Mouse (Mus musculus): ENCODE results near the gene Pax1. TPM values are rescaled to one million over a fixed set of nuclear protein-coding genes. Genes with fewer than 3 reads are reported as not detected.

The Pax1 gene
- polyA plus RNA-seq, 1 experiment from 2014 or later, result not detected

- ATAC-seq, result no peak
- Histone ChIP-seq H3K4me3 (ENCODE audit: low read length) (no peak overlapping the region), H3K4me2 (ENCODE audit: low read depth, low read length) (no peak overlapping the region), H3K36me3 (ENCODE audit: control insufficient read depth, insufficient read depth, low read length) (no peaks in the 10 kb centered on the region), H3K4me1 (ENCODE audit: control insufficient read depth, insufficient read depth, low read length) (0 out of 2 replicates have a peak, but pooled peaks cover 3% of the 10 kb centered on the region), H3K9ac (ENCODE audit: low read depth, low read length) (no peak overlapping the region), H3K27me3 (replicated peaks; ENCODE audit: control insufficient read depth, insufficient read depth, low read length) (peaks cover 81% of the 10 kb centered on the region), H3K9me3 (ENCODE audit: control insufficient read depth, low read length) (no peaks in the 10 kb centered on the region), H3K27ac (ENCODE audit: low read length) (no peak overlapping the region)
- 8% methylated on average over 5 of the region's 5 CpGs for WGBS
These were observed 8.4 kb downstream of the Pax1 start for GRCm38 (mm10) chr2:147370091-147370490.

GRCm38 (mm10) chr2:147371289-147371688 is 9.6 kb downstream of the Pax1 start:
- H3K4me3 ChIP-seq (ENCODE audit: low read length), result no peak overlapping the region
- no peak overlapping the region for H3K9ac ChIP-seq (ENCODE audit: low read depth, low read length)
- H3K4me2 ChIP-seq (ENCODE audit: low read depth, low read length), result no peak overlapping the region
- no peaks in the 10 kb centered on the region for H3K36me3 ChIP-seq (ENCODE audit: control insufficient read depth, insufficient read depth, low read length)
- ATAC-seq, result no peak
- H3K9me3 ChIP-seq (ENCODE audit: control insufficient read depth, low read length), result no peaks in the 10 kb centered on the region
- H3K4me1 ChIP-seq (ENCODE audit: control insufficient read depth, insufficient read depth, low read length), result 0 out of 2 replicates have a peak, but pooled peaks cover 3% of the 10 kb centered on the region
- H3K27me3 ChIP-seq (replicated peaks; ENCODE audit: control insufficient read depth, insufficient read depth, low read length), result peaks cover 74% of the 10 kb centered on the region
- no peak overlapping the region for H3K27ac ChIP-seq (ENCODE audit: low read length)

- WGBS, result 2% methylated on average over 4 of the region's 4 CpGs
- Histone ChIP-seq H3K9me3 (ENCODE audit: control insufficient read depth, low read length) (no peaks in the 10 kb centered on the region), H3K9ac (ENCODE audit: low read depth, low read length) (no peak overlapping the region), H3K27ac (ENCODE audit: low read length) (no peak overlapping the region), H3K4me1 (ENCODE audit: control insufficient read depth, insufficient read depth, low read length) (0 out of 2 replicates have a peak, but pooled peaks cover 3% of the 10 kb centered on the region), H3K27me3 (replicated peaks; ENCODE audit: control insufficient read depth, insufficient read depth, low read length) (peaks cover 69% of the 10 kb centered on the region), H3K36me3 (ENCODE audit: control insufficient read depth, insufficient read depth, low read length) (no peaks in the 10 kb centered on the region), H3K4me2 (ENCODE audit: low read depth, low read length) (no peak overlapping the region), H3K4me3 (ENCODE audit: low read length) (no peak overlapping the region)
- ATAC-seq, result no peak
These were observed 10.1 kb downstream of the Pax1 start for GRCm38 (mm10) chr2:147371840-147372239.

GRCm38 (mm10) chr2:147372947-147373666 is 11.4 kb downstream of the Pax1 start:
- no peak overlapping the region for H3K27ac ChIP-seq (ENCODE audit: low read length)
- H3K9me3 ChIP-seq (ENCODE audit: control insufficient read depth, low read length), result no peaks in the 10 kb centered on the region
- peaks cover 65% of the 10 kb centered on the region for H3K27me3 ChIP-seq (replicated peaks; ENCODE audit: control insufficient read depth, insufficient read depth, low read length)
- 0 out of 2 replicates have a peak, but pooled peaks cover 3% of the 10 kb centered on the region for H3K4me1 ChIP-seq (ENCODE audit: control insufficient read depth, insufficient read depth, low read length)
- H3K4me3 ChIP-seq (ENCODE audit: low read length), result no peak overlapping the region
- no peak for ATAC-seq
- H3K36me3 ChIP-seq (ENCODE audit: control insufficient read depth, insufficient read depth, low read length), result no peaks in the 10 kb centered on the region
- H3K4me2 ChIP-seq (ENCODE audit: low read depth, low read length), result no peak overlapping the region
- H3K9ac ChIP-seq (ENCODE audit: low read depth, low read length), result no peak overlapping the region
- whole genome bisulfite sequencing, result under 1% methylated on average over 28 of the region's 28 CpGs

GRCm38 (mm10) chr2:147373667-147374007 is 11.9 kb downstream of the Pax1 start:
- no peak for ATAC-seq
- no peaks in the 10 kb centered on the region for H3K36me3 ChIP-seq (ENCODE audit: control insufficient read depth, insufficient read depth, low read length)
- H3K27me3 ChIP-seq (replicated peaks; ENCODE audit: control insufficient read depth, insufficient read depth, low read length), result peaks cover 66% of the 10 kb centered on the region
- H3K4me3 ChIP-seq (ENCODE audit: low read length), result no peak overlapping the region
- H3K9me3 ChIP-seq (ENCODE audit: control insufficient read depth, low read length), result no peaks in the 10 kb centered on the region
- no peak overlapping the region for H3K9ac ChIP-seq (ENCODE audit: low read depth, low read length)
- under 1% methylated on average over 19 of the region's 19 CpGs for WGBS
- no peak overlapping the region for H3K4me2 ChIP-seq (ENCODE audit: low read depth, low read length)
- no peaks in the 10 kb centered on the region for H3K4me1 ChIP-seq (ENCODE audit: control insufficient read depth, insufficient read depth, low read length)
- no peak overlapping the region for H3K27ac ChIP-seq (ENCODE audit: low read length)

- ATAC-seq, result no peak
- H3K4me1 ChIP-seq (ENCODE audit: control insufficient read depth, insufficient read depth, low read length), result no peaks in the 10 kb centered on the region
- H3K4me3 ChIP-seq (ENCODE audit: low read length), result no peak overlapping the region
- H3K27ac ChIP-seq (ENCODE audit: low read length), result no peak overlapping the region
- no peak overlapping the region for H3K9ac ChIP-seq (ENCODE audit: low read depth, low read length)
- H3K27me3 ChIP-seq (replicated peaks; ENCODE audit: control insufficient read depth, insufficient read depth, low read length), result peaks cover 66% of the 10 kb centered on the region
- no peak overlapping the region for H3K4me2 ChIP-seq (ENCODE audit: low read depth, low read length)
- WGBS, result under 1% methylated on average over 4 of the region's 4 CpGs
- H3K36me3 ChIP-seq (ENCODE audit: control insufficient read depth, insufficient read depth, low read length), result no peaks in the 10 kb centered on the region
- H3K9me3 ChIP-seq (ENCODE audit: control insufficient read depth, low read length), result no peaks in the 10 kb centered on the region
These were observed 12.5 kb downstream of the Pax1 start for GRCm38 (mm10) chr2:147374245-147374644.

GRCm38 (mm10) chr2:147375019-147375715 is 13.4 kb downstream of the Pax1 start:
- Histone ChIP-seq H3K36me3 (ENCODE audit: control insufficient read depth, insufficient read depth, low read length) (no peaks in the 10 kb centered on the region), H3K9ac (ENCODE audit: low read depth, low read length) (no peak overlapping the region), H3K4me2 (ENCODE audit: low read depth, low read length) (no peak overlapping the region), H3K9me3 (ENCODE audit: control insufficient read depth, low read length) (no peaks in the 10 kb centered on the region), H3K4me1 (ENCODE audit: control insufficient read depth, insufficient read depth, low read length) (no peaks in the 10 kb centered on the region), H3K27ac (ENCODE audit: low read length) (no peak overlapping the region), H3K27me3 (replicated peaks; ENCODE audit: control insufficient read depth, insufficient read depth, low read length) (peaks cover 57% of the 10 kb centered on the region), H3K4me3 (ENCODE audit: low read length) (no peak overlapping the region)
- no peak for ATAC-seq
- WGBS, result 6% methylated on average over 8 of the region's 8 CpGs

GRCm38 (mm10) chr2:147378934-147379333 is 17.2 kb downstream of the Pax1 start:
- H3K4me2 ChIP-seq (ENCODE audit: low read depth, low read length), result no peak overlapping the region
- H3K9ac ChIP-seq (ENCODE audit: low read depth, low read length), result no peak overlapping the region
- no peak overlapping the region for H3K27ac ChIP-seq (ENCODE audit: low read length)
- ATAC-seq, result no peak
- H3K4me1 ChIP-seq (ENCODE audit: control insufficient read depth, insufficient read depth, low read length), result no peaks in the 10 kb centered on the region
- peaks cover 28% of the 10 kb centered on the region for H3K27me3 ChIP-seq (replicated peaks; ENCODE audit: control insufficient read depth, insufficient read depth, low read length)
- H3K4me3 ChIP-seq (ENCODE audit: low read length), result no peak overlapping the region
- WGBS, result 9% methylated on average over 4 of the region's 4 CpGs
- H3K36me3 ChIP-seq (ENCODE audit: control insufficient read depth, insufficient read depth, low read length), result no peaks in the 10 kb centered on the region
- no peaks in the 10 kb centered on the region for H3K9me3 ChIP-seq (ENCODE audit: control insufficient read depth, low read length)

GRCm38 (mm10) chr2:147383373-147383772 is 21.6 kb downstream of the Pax1 start:
- Histone ChIP-seq H3K4me3 (ENCODE audit: low read length) (no peak overlapping the region), H3K27ac (ENCODE audit: low read length) (no peak overlapping the region), H3K36me3 (ENCODE audit: control insufficient read depth, insufficient read depth, low read length) (no peaks in the 10 kb centered on the region), H3K4me2 (ENCODE audit: low read depth, low read length) (no peak overlapping the region), H3K9ac (ENCODE audit: low read depth, low read length) (no peak overlapping the region), H3K27me3 (replicated peaks; ENCODE audit: control insufficient read depth, insufficient read depth, low read length) (peaks cover 2% of the 10 kb centered on the region; the same call in 1 of the 2 replicates), H3K4me1 (ENCODE audit: control insufficient read depth, insufficient read depth, low read length) (no peaks in the 10 kb centered on the region), H3K9me3 (ENCODE audit: control insufficient read depth, low read length) (no peaks in the 10 kb centered on the region)
- ATAC-seq, result no peak
- 77% methylated on average over 2 of the region's 2 CpGs for WGBS

All from intestine, embryonic 16.5 days (tissue).